11 mouse cellular contexts compared by ENCODE assay signal in the genomic region with DNA sequence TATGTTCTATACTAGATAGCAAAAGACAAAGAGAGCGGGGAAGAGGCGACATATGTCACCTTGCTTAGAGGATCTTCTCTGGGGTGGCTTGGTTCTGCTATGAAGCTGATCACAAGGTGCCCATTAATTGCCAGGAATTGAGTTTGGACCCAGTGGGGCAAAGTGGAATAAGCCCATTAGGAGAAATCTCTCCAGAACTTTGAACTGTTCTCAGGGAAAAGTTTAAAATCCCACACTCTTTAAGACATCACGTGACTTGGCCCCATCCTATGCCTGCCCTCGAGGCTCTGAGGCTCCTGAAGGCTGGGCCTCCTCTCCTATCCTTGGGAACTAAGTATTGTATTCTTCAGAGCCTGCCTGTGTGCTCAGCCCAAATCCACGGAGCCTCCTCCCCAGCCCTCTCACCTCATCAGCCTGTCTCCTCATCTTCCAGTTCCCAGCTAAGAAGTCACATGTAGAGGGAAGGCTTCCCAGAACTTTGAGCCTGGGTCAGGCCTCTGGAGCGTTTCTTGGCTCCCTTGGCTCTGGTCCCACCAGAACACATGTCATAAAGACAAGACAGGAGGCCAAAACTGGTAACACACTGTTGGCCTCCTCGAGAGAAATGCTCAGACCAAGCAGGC.
DNase-seq lines count a peak whose midpoint lies in the region; ATAC-seq and TF ChIP-seq lines count a peak whose summit lies in the region.
"Had no signal": no experiment of that assay in that cellular context is flagged by ENCODE, and none has a peak within 500 bp of the region (broad histone marks: within the 10 kb centered on the region; RNA-seq: fewer than 3 reads in every experiment).

No protein-coding gene starts in this region.

- peaks cover 55% of the 10 kb centered on the region for H3K4me1 ChIP-seq in limb, embryonic 13.5 days
- H3K4me1 ChIP-seq in midbrain, postnatal 0 days (ENCODE audit: insufficient read depth, low read length) = 0 out of 2 replicates have a peak, but pooled peaks cover 3% of the 10 kb centered on the region

- DNase-seq in cerebellum, postnatal 10 days = peak; percentile 21 to 26
- no peak for DNase-seq in cerebellum, adult 11 months
- DNase-seq in testis, postnatal 14 days (ENCODE audit: low spot score) = peak; percentile 8
- DNase-seq in testis, postnatal 10 days (ENCODE audit: low spot score) = no peak
- DNase-seq in skeletal muscle tissue, adult 2 months (ENCODE audit: low read depth, low spot score) = peak; percentile 69
- DNase-seq in natural killer cell, adult 2 months (ENCODE audit: low spot score in 2 of 2) = no peak
- DNase-seq in midbrain, postnatal 0 days (ENCODE audit: low spot score) = no peak

- no peak for TF ChIP-seq CTCF in midbrain, postnatal 0 days (IDR thresholded peaks at IDR 0.05)

- H3K4me2 ChIP-seq in limb, embryonic 13.5 days (replicated peaks) = no peak overlapping the region
- H3K4me2 ChIP-seq in midbrain, postnatal 0 days (ENCODE audit: low read depth, low read length, poor library complexity, severe bottlenecking) = no peak overlapping the region
- H3K4me2 ChIP-seq: hindbrain, embryonic 13.5 days; liver, embryonic 11.5 days; midbrain, embryonic 13.5 days had no signal

- H3K27ac ChIP-seq in limb, embryonic 13.5 days = no peak overlapping the region
- H3K27ac ChIP-seq in midbrain, postnatal 0 days (ENCODE audit: low read depth, low read length) = no peak overlapping the region
- H3K27ac ChIP-seq: hindbrain, embryonic 13.5 days; midbrain, embryonic 13.5 days had no signal

- no peaks in the 10 kb centered on the region; the same call in 1 of the 2 replicates for H3K9me3 ChIP-seq in limb, embryonic 13.5 days
- H3K9me3 ChIP-seq in midbrain, postnatal 0 days (ENCODE audit: low read length) = no peaks in the 10 kb centered on the region
- H3K9me3 ChIP-seq: hindbrain, embryonic 13.5 days; midbrain, embryonic 13.5 days had no signal

- no peaks in the 10 kb centered on the region for H3K36me3 ChIP-seq in limb, embryonic 13.5 days
- H3K36me3 ChIP-seq in midbrain, postnatal 0 days (ENCODE audit: insufficient read depth, low read length) = no peaks in the 10 kb centered on the region
- H3K36me3 ChIP-seq: hindbrain, embryonic 13.5 days; midbrain, embryonic 13.5 days had no signal

- H3K4me3 ChIP-seq in limb, embryonic 13.5 days = no peak overlapping the region
- no peak overlapping the region for H3K4me3 ChIP-seq in midbrain, postnatal 0 days (ENCODE audit: low read depth, low read length)
- H3K4me3 ChIP-seq: hindbrain, embryonic 13.5 days; midbrain, embryonic 13.5 days had no signal

- H3K9ac ChIP-seq in limb, embryonic 13.5 days = no peak overlapping the region
- H3K9ac ChIP-seq in midbrain, postnatal 0 days (replicated peaks; ENCODE audit: low read length, poor library complexity, severe bottlenecking) = no peak overlapping the region
- H3K9ac ChIP-seq: hindbrain, embryonic 13.5 days; midbrain, embryonic 13.5 days had no signal

- H3K27me3 ChIP-seq in limb, embryonic 13.5 days = peaks cover 20% of the 10 kb centered on the region
- H3K27me3 ChIP-seq in midbrain, postnatal 0 days (ENCODE audit: insufficient read depth, low read length) = no peaks in the 10 kb centered on the region

- WGBS in limb, embryonic 13.5 days = 77% methylated on average over 7 of the region's 7 CpGs
- 79% methylated on average over 7 of the region's 7 CpGs for WGBS in midbrain, postnatal 0 days

- peak; percentile 58; the same call in 1 of the 2 replicates for ATAC-seq in limb, embryonic 13.5 days (ENCODE audit: low FRiP score, low read depth)
- no peak for ATAC-seq in midbrain, postnatal 0 days (ENCODE audit: low FRiP score)

Comparison
In these comparisons a context has a peak if more than half of its experiments do, and no peak if none do; other contexts are left out.
1. DNase-seq: peak in cerebellum, postnatal 10 days (2 of 2), testis, postnatal 14 days (single experiment) and skeletal muscle tissue, adult 2 months (single experiment); none in cerebellum, adult 11 months (single experiment), testis, postnatal 10 days (single experiment), natural killer cell, adult 2 months (0 of 2) and midbrain, postnatal 0 days (single experiment).